Mouse (Mus musculus) mammary gland, adult 2 months (tissue): ENCODE results near the gene Olfr826. TPM values are rescaled to one million over a fixed set of nuclear protein-coding genes. Genes with fewer than 3 reads are reported as not detected.

ENCODE experiments used
- polyA plus RNA-seq: library from polyadenylated mRNA; depleted of rRNA; stranded (reverse); fragments of >200 nt; gene quantifications from 2 replicates; pipeline ENCODE4 v1.2.3, GENCODE M21; 2012; ENCODE audit warnings: low replicate concordance; rRNA removed

Gene Olfr826
- polyA plus RNA-seq = not detected in 2 replicates

DNA sequence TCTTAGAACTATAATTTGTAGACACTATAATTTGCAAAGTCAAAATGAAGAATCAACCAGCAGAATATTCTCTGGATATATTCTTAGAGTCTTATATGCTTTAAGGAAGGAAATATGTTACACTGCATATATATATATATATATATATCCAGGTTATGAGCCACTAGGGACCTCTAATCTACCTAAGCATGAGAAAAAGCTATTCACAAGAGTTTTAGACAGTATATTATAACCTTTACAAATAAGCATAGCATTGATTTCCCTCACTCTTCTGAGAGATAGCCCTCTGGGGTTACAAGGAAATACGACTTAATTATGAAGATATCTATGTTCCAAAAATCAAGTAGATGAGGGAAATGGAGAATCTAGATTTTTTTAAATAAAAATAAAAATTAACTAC, at the start of gene Olfr826:
Olfr826 (minus strand) TSS at position 101 of the 400 bp plus-strand sequence.

DNA sequence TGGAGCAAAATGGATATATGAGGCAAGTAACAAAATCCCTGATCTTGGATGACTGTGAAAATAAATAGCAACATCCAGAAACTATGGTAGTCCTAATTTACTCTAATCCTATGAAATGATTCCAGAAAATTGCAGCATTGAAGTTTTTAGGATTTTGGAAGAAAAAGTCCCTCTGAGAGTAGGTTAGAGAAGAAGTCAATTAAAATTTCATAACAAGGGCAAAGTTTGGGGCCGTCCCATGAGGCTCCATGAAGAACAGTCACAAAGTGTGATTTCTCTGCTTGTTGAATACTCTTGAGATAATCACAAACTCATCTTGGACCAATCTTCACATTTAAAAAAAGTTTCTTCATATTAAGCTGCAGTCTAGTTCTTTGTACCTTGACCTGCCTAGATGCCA, 30.3 kb upstream of the Olfr826 start, which contains the start of gene Olfr827:
Olfr827 (minus strand) TSS at position 101 of the 400 bp plus-strand sequence.

DNA sequence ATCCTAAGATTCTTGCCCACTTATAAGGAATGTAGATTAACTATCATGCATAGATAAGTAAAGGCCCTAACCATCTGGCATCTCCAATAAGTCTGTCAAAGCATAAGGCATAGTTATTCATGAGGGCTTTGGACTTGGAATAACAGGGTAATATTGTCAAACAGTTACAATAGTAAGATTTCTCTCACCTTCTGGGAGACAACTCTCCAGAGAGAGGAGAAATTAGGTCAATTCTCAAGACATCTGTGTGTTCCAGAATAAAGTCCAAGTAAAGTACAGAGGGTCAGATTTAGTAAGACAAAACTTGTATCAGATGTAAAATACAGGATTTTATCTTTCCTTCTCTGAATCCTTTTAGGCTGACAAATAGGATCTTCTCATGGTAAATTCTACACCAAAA, 17.3 kb downstream of the Olfr826 start, which contains the start of gene Olfr825:
Olfr825 (minus strand) TSS at position 101 of the 400 bp plus-strand sequence.

DNA sequence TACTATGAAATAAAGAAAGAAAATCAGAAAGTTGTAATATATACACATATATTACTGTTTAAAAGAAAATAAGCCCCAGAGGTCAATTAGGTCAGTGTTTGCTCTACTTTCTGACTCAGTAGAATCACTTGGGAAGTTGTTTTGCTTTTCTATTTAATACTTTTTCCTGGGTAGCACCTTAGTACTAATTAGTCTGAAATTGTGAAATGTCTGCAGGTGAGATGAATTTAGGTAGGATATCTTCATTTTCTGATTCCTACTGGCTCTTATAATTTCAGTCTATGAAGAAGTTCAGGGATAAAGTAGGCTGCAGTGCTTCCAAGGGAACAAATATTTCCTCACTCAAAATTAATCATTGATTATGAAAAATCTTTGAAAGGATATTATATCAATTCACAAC, 54.1 kb downstream of the Olfr826 start, which contains the start of gene Olfr824:
Olfr824 (minus strand) TSS at position 101 of the 400 bp plus-strand sequence.

Other genes starting within 250 kb of the Olfr826 start
- gene Olfr818, start 235.1 kb downstream of the Olfr826 start, polyA plus RNA-seq = not detected in 2 replicates
- gene Olfr819, start 216.9 kb downstream of the Olfr826 start, polyA plus RNA-seq = not detected in 2 replicates
- not detected in 2 replicates for gene Olfr247, start 208.0 kb downstream of the Olfr826 start, polyA plus RNA-seq
- not detected in 2 replicates for gene Gm10310, start 199.1 kb downstream of the Olfr826 start, polyA plus RNA-seq
- not detected in 2 replicates for gene Olfr820, start 171.6 kb downstream of the Olfr826 start, polyA plus RNA-seq
- not detected in 2 replicates for gene Olfr821, start 153.8 kb downstream of the Olfr826 start, polyA plus RNA-seq
- gene Olfr822, start 113.0 kb downstream of the Olfr826 start, polyA plus RNA-seq = not detected in 2 replicates
- gene Olfr823, start 68.8 kb downstream of the Olfr826 start, polyA plus RNA-seq = not detected in 2 replicates
- not detected in 2 replicates for gene Olfr824, start 54.2 kb downstream of the Olfr826 start, polyA plus RNA-seq
- gene Olfr825, start 17.4 kb downstream of the Olfr826 start, polyA plus RNA-seq = not detected in 2 replicates
- gene Olfr827, start 30.2 kb upstream of the Olfr826 start, polyA plus RNA-seq = not detected in 2 replicates
- gene Neurod4, start 96.1 kb upstream of the Olfr826 start, polyA plus RNA-seq = not detected in 2 replicates
- 5.9 and 7.1 TPM in 2 replicates for gene Tespa1, start 138.7 kb upstream of the Olfr826 start, polyA plus RNA-seq
- gene Vmn2r84, start 210.1 kb upstream of the Olfr826 start, polyA plus RNA-seq = not detected in 2 replicates
- not detected in 2 replicates for gene Vmn2r85, start 245.5 kb upstream of the Olfr826 start, polyA plus RNA-seq